Mouse (Mus musculus): ENCODE measurements around the gene Lrpprc. TPM values are rescaled to one million over a fixed set of nuclear protein-coding genes. Genes with fewer than 3 reads are reported as not detected.

Gene Lrpprc
- total RNA-seq, 2 experiments from 2014 or later = 55.6 to 58.0 TPM

DNA sequence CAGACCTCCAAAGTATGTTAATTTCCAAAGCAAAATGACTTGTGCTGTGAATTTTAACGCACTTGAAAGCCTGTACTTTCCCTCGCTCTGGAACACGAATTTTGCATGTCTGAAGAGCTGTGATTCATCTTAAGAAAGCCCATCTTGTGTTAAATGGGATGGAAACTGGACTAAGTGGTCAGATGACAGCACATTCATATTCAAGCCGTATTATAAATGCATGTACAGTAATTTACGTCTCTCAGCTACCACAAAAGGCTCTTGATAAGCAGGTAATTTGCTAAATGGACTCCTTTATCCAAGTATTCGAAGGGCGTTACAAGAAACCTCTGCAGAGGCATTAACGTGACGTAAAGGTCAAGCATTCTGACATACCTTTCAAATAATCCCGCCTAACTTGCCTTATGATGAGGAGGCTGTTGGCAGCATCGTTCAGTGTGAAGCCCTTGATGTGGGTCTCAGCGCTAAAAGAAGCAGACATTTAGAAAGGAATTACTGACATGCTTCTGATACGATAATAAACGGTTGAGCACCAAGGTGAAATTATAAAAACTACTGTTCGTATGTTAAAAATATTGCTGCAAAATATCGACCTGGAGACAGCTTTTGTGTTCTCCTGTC lies 74.2 kb downstream of the Lrpprc start:
- no peak for DNase-seq (ENCODE audit: low spot score in 2 of 2)

GRCm38 (mm10) chr17:84714930-84715329 lies 75.7 kb downstream of the Lrpprc start:
- no peak for DNase-seq (ENCODE audit: low spot score in 2 of 2)

DNA sequence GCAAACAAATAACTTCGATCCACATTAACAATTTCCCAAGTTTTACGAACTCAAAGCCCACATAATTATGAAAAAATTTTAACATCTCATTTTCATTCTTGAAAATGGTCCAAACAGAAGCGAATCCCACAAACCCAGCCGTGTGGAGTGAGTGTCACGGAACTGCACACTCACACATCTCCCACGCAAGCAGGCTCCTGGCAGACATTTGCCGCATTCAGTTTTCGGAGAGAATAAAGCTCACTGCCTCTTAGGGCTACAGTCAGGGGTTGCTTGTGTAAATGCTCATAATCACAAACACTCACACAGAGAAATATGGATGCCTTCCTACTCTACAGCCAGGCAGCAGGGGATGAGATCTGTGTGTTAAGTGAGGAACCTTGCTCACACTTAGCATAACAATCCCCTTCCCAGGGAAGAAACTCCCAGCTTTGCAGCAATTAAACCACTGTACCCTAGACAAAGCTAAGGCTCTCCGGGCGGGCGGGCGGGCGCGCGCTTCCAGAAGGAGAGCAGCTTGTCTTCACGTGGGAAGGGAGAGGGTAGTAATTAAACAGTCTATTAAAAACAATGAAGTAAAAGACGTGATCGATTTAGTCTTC lies 76.9 kb downstream of the Lrpprc start:
- DNase-seq (ENCODE audit: low spot score in 2 of 2) = peak; percentile 32 to 75

DNA sequence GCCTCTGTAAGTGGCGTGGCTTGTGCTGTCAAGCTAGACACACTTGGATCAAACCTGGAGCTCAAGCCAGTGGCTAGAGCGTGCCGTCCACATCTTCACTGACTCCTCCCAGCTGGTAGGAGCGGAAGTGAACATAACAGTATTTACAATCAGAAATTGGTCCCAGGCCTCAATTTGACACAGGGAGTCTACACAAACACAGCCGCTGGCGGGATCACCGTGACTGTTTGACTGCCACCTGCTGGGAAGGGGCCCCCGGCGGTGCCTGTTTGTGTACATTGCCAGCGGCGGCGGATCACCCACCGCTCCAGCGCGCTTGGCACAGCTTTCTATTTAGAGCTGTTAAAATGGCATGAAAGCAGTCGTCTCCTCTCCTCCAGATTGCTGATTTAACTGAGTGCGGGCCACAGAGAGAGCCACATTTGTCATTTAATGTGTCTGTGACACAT lies 81.2 kb downstream of the Lrpprc start:
- DNase-seq (ENCODE audit: low spot score in 2 of 2) = peak; percentile 35 to 41

DNA sequence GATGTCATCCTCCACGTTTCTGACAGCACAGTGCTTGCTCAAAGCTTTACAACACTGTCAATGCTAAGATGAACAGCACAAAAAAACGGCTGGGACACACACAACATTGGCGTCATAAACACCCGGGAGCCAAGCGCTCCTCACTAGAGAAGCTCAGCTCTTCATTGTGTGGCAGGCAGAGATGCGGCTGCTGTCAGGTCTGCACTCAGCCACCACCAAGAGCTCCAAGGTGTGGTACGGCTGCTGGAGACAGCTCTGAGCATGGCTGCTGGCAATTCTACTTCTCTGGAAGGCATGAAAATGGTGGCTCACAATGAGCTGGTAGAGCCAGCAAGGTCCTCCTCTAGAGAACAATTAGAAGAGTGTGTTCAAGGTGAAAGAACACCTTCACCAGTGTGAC lies 81.8 kb downstream of the Lrpprc start:
- DNase-seq (ENCODE audit: low spot score in 2 of 2) = peak in 1 of 2 experiments; percentile 18

DNA sequence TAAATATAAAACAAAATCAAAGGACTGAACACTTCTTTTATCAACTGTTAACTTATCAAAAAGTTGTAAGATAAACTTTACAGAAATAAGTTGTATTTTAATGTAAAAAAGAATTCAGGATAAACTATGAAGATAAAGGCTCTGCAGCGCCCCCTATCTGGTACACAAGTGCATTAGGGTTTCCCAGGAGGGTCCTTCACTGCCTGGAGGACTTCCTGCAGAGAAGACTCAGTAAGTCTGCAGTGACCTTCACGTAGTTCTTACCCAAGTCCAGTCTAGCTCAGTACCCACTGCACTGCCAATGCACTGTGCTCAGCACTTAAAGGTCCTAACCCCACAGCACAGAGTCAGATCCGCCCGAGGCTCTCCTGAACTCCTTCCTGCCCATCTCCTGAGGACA lies 83.2 kb downstream of the Lrpprc start:
- DNase-seq (ENCODE audit: low spot score in 2 of 2) = no peak

GRCm38 (mm10) chr17:84698727-84699126 lies 91.9 kb downstream of the Lrpprc start:
- DNase-seq (ENCODE audit: low spot score in 2 of 2) = peak in 1 of 2 experiments; percentile 86

GRCm38 (mm10) chr17:84696537-84696936 lies 94.1 kb downstream of the Lrpprc start:
- DNase-seq (ENCODE audit: low spot score in 2 of 2) = no peak

DNA sequence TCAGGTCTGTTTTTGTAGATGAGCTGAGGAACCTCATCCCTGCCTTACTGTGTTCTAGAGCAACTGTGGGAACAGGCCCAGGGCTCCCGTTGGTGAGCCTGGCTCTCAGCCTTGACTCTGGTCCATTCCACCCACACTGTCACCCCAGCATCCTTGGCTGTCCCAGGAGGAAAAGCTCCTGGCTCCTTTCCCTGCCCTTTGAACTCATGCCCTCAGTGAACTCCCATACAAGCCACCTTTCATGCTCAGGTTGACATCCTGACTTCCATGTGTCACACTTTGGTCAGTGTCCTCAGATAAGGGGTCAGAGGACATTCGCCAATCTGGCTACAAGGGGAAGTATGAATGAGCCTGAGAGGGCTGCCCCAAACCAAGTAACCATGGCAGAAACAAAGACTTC lies 96.8 kb downstream of the Lrpprc start:
- no peak for DNase-seq (ENCODE audit: low spot score in 2 of 2)

- DNase-seq (ENCODE audit: low spot score in 2 of 2) = no peak
Measured at GRCm38 (mm10) chr17:84690111-84690510, 100.5 kb downstream of the Lrpprc start.

GRCm38 (mm10) chr17:84689316-84689715 lies 101.3 kb downstream of the Lrpprc start:
- DNase-seq (ENCODE audit: low spot score in 2 of 2) = no peak

DNA sequence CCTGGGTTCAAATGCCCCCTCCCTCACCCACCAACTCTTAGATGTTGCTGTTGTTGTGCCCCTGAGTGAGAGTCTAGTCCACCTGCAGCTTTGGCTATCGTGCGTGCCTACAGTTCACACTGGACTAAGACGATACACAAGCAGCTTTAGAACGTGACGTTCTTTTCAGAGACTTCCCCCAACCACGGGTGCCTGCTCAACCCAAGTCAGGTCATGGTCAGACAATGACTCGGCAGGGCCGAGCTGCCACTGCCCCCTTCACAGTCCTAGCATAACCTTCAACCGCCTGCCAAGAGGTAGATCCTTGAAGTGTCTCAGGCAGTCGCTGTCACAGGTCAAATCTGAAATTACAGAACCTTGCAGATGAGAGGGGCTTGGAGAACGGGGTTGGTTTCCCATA lies 101.8 kb downstream of the Lrpprc start:
- DNase-seq (ENCODE audit: low spot score in 2 of 2) = no peak

- no peak for DNase-seq (ENCODE audit: low spot score in 2 of 2)
Measured at GRCm38 (mm10) chr17:84687994-84688393, 102.6 kb downstream of the Lrpprc start.

DNA sequence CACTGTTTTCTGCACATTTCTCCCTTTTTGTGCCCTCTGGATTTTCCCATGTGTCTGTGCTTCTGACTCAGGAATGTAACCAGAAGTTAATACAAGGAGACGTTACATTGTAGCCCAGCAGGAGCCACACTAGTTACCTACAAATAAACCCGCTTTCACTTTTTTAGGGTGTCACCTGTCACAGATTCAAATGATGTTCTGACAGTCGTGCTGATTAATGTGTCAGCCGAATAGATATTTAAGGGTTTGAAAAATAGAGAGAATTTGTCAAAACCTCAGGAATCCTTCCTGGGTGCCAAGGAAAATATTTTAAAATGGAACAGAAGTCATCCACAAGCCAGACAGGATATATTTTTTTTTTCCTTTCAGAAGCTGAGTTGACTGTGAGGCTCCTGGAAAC lies 105.3 kb downstream of the Lrpprc start:
- DNase-seq (ENCODE audit: low spot score in 2 of 2) = no peak

GRCm38 (mm10) chr17:84684284-84684683 lies 106.3 kb downstream of the Lrpprc start:
- no peak for DNase-seq (ENCODE audit: low spot score in 2 of 2)

DNA sequence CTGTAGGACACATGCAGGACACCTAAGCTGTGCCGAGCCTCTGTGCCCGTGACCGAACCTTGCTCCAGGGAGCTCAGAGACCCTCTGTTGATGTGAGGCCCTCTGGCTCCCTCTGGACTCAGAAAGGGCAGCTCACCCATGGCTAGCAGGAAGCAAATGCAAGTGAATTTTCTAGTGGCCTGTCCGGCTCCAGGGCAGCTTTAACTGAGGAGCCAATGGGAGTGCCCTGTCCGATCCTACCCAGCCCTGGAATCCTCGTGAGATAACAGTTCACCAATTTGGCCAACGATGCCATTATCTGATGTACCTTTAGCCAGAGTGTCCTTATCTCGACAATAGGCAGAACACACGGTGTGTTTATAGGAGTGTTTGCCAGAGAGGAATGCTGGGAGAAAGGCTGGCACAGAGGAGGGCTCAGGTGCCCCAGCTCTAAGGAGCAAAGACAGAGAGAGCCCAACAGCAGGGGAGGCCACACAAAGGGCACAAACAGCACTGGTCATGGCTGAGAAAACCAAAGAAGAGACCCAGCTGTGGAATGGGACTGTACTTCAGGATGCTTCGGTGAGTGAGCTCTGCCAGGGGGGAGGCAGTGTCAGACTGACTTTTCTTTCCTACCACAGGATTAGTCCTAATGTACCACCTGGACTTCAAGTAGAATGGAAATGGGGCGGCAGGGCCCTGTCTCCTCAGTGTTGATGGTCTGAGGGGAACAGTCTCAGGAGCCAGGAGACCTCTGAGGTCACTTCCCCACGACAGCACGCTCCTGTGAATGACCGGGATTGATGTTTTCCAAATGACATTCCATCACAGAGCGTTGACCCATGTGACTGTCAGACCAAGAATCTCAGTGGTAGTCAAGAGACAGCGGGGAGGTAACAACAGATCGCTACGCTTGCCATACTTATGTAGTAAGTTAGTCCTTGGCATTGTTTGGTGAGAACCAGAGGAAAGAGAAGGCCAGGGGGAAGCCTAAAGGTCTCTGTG lies 107.6 kb downstream of the Lrpprc start, which contains the start of gene Abcg5:
TSS of gene Abcg5 (minus strand) at position 278 of the 984 bp plus-strand sequence.
- no peak for DNase-seq (ENCODE audit: low spot score in 2 of 2)

GRCm38 (mm10) chr17:84681670-84682069 lies 108.9 kb downstream of the Lrpprc start:
- DNase-seq (ENCODE audit: low spot score in 2 of 2) = peak in 1 of 2 experiments; percentile 44

DNA sequence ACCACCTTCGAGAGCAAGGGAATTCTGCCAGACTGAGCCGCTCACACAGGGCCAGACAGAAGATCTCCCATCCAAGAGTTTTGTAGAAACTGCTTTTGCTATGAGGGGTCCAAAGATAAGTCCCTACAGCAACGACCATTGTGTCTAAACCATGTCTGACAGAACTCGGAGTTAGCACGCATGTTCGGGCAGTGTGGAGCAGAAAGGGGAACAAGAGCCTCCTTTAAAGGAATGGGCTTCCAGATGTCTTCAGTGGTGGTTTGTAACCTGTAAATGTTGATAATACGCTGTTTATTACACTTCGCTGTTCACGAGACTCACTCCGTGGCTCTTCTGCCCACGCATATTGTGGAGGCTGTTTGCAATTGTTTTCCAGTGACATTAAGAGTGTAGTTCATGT lies 113.0 kb downstream of the Lrpprc start:
- no peak for DNase-seq (ENCODE audit: low spot score in 2 of 2)

DNA sequence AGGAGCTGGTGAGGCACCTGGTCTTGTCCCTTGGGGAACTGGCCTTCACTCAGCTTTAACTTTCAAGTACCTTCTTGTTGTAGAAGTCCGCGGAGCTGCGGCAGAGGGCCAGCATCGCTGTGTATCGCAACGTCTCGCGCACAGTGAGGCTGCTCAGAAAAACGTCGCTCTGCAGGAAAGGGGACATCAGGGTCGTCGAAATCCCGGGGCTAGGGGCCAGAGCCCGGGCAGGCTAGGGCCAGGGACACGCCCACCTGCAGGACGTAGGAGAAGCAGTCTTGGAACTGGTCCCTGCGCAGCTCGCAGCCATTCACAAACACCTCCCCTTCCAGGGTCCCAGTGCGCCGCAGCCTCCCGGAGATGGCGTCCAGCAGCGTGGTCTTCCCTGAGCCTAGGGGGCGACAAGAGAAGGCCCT lies 114.6 kb downstream of the Lrpprc start, which contains the start of gene Abcg8:
TSS of gene Abcg8 (plus strand) at position 352 of the 416 bp plus-strand sequence.
- DNase-seq (ENCODE audit: low spot score in 2 of 2) = no peak

DNA sequence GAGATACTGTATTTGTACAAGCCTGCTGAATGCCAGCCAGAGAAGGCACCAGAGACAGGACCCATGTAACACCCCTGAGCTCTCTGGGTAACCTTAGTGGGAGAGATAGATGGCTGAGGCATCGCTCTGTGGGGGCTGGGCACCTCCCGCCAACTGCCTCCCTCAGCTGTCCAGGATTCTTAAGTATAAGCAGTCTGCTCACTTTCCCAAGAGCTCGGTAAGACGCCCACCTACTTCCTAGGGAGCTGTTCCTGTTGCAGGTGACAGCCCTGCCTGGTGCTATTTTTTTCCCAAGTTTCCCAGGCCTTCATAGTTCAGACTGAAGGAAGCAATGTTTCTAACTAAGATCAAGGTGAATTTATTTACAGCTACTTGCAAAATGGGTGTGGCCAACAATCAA lies 115.4 kb downstream of the Lrpprc start:
- no peak for DNase-seq (ENCODE audit: low spot score in 2 of 2)

DNA sequence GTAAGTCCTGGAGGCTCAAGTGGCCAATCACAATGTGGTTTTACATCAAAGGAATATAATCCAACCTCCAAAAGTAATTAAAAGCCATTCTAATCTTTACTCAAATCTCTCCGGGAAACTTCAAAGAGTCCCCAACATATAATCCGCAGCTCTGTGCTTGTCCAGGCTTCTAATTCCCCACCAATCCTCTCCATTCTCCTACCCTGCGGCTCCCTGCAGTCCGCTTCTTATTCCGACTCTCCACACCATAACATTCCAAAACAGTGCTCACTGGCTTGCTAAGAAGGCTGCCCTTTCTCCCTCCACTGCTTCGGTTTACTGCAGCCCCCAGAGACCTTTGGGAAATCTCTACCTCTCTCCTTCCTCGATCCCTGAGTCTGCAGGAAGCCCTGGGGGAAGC lies 116.5 kb downstream of the Lrpprc start:
- no peak for DNase-seq (ENCODE audit: low spot score in 2 of 2)

Data from layer of hippocampus, adult 18-20 months (tissue).